Comparison of ENCODE assay signal across 8 mouse cellular contexts in genomic region chr9:65141306-65141975, GRCm38 (mm10). TPM values are rescaled to one million over a fixed set of nuclear protein-coding genes. Genes with fewer than 3 reads are reported as not detected.
A peak's percentile ranks its signal among the peaks of the same experiment; 100 is the strongest.
DNase-seq lines count a peak whose midpoint lies in the region; ATAC-seq and TF ChIP-seq lines count a peak whose summit lies in the region.

No protein-coding gene starts in this region.

- H3K27ac ChIP-seq in CH12.LX (ENCODE audit: insufficient read depth, low read depth), result no peak overlapping the region
- H3K27ac ChIP-seq in embryonic facial prominence, embryonic 14.5 days (replicated peaks; ENCODE audit: low read depth, low read length), result peak overlapping the region; percentile 74
- no peak overlapping the region for H3K27ac ChIP-seq in heart, postnatal 0 days (ENCODE audit: low read depth)

- peak overlapping the region; percentile 48 for H3K9ac ChIP-seq in CH12.LX (ENCODE audit: insufficient read depth, low read depth)
- peak overlapping the region; percentile 82 for H3K9ac ChIP-seq in embryonic facial prominence, embryonic 14.5 days (ENCODE audit: low read depth, low read length)
- H3K9ac ChIP-seq in heart, postnatal 0 days (replicated peaks; ENCODE audit: low read depth, low read length), result peak overlapping the region; percentile 47

- H3K36me3 ChIP-seq in CH12.LX (replicated peaks in 1 of 2; ENCODE audit: control insufficient read depth in 1 of 2, insufficient read depth in 1 of 2, low read length in 1 of 2), result no peaks in the 10 kb centered on the region
- H3K36me3 ChIP-seq in embryonic facial prominence, embryonic 14.5 days (ENCODE audit: control insufficient read depth, insufficient read depth, low read length), result no peaks in the 10 kb centered on the region; the same call in 1 of the 2 replicates
- no peaks in the 10 kb centered on the region for H3K36me3 ChIP-seq in heart, postnatal 0 days (replicated peaks; ENCODE audit: control insufficient read depth, insufficient read depth, low read length)

- no peaks in the 10 kb centered on the region for H3K79me2 ChIP-seq in CH12.LX (replicated peaks; ENCODE audit: control insufficient read depth, extremely low read depth, insufficient read depth, poor library complexity, severe bottlenecking)

- TF ChIP-seq POLR2A in CH12.LX (IDR thresholded peaks at IDR 0.05; ENCODE audit: low read depth, low read length), result no peak

- under 1% methylated on average over 43 of the region's 73 CpGs for WGBS in embryonic facial prominence, embryonic 14.5 days
- under 1% methylated on average over 66 of the region's 73 CpGs for WGBS in heart, postnatal 0 days

- TF ChIP-seq RAD21 in CH12.LX (IDR thresholded peaks at IDR 0.05; ENCODE audit: low read depth, low read length), result no peak

- peaks cover 0 to 19% of the 10 kb centered on the region in 2 experiments; a peak in 3 of 4 replicates for H3K4me1 ChIP-seq in CH12.LX (ENCODE audit: control insufficient read depth in 1 of 2, insufficient read depth in 2 of 2)
- H3K4me1 ChIP-seq in embryonic facial prominence, embryonic 14.5 days (ENCODE audit: control insufficient read depth, insufficient read depth, low read length), result peaks cover 5% of the 10 kb centered on the region; the same call in 1 of the 2 replicates
- no peaks in the 10 kb centered on the region for H3K4me1 ChIP-seq in heart, postnatal 0 days (ENCODE audit: control insufficient read depth, insufficient read depth)

- H3K9me3 ChIP-seq in CH12.LX (replicated peaks; ENCODE audit: low read length), result no peaks in the 10 kb centered on the region
- no peaks in the 10 kb centered on the region for H3K9me3 ChIP-seq in embryonic facial prominence, embryonic 14.5 days (ENCODE audit: control insufficient read depth, low read length)
- H3K9me3 ChIP-seq in heart, postnatal 0 days (replicated peaks; ENCODE audit: control insufficient read depth, low read length), result no peaks in the 10 kb centered on the region

- dilution Hi-C loops in CH12.LX (cut with MboI; ENCODE audit: extremely low pct_ligation_motif_present, extremely low pct_unique_long_range_greater_than_20kb, low sequenced_read_pairs), result no loop called here

- peaks cover 70% of the 10 kb centered on the region for H3K27me3 ChIP-seq in CH12.LX (replicated peaks)
- no peaks in the 10 kb centered on the region for H3K27me3 ChIP-seq in embryonic facial prominence, embryonic 14.5 days (replicated peaks; ENCODE audit: control insufficient read depth, insufficient read depth, low read length)
- peaks cover 43% of the 10 kb centered on the region for H3K27me3 ChIP-seq in heart, postnatal 0 days (ENCODE audit: control insufficient read depth, insufficient read depth, low read length)

- no peak for TF ChIP-seq CTCF in CH12.LX (conservative IDR thresholded peaks at IDR 0.05 in 1 of 2, IDR thresholded peaks at IDR 0.05 in 1 of 2; ENCODE audit: low read depth in 2 of 2, low read length in 2 of 2)
- no peak for TF ChIP-seq CTCF in heart, postnatal 0 days (IDR thresholded peaks at IDR 0.05; ENCODE audit: low read depth)

- peak; percentile 48 for DNase-seq in CD4-positive, CD25-positive, alpha-beta regulatory T cell, adult 2 months (ENCODE audit: low read depth, low spot score)
- DNase-seq in CH12.LX (ENCODE audit: extremely low read depth), result no peak
- peak; percentile 62 for DNase-seq in embryonic facial prominence, embryonic 14.5 days (ENCODE audit: low spot score)
- peak; percentile 21 for DNase-seq in heart, postnatal 0 days (ENCODE audit: low spot score)
- DNase-seq in kidney, postnatal 25 days, result peak; percentile 40 to 56
- DNase-seq in right cerebral cortex, postnatal 4 days, result peak; percentile 62

- in situ Hi-C loops in CH12.LX (cut with MboI; ENCODE audit: low pct_ligation_motif_present, low pct_unique_long_range_greater_than_20kb, low sequenced_read_pairs), result no loop called here

- TF ChIP-seq EP300 in CH12.LX (IDR thresholded peaks at IDR 0.05; ENCODE audit: low read length), result no peak
- TF ChIP-seq EP300 in heart, postnatal 0 days (IDR thresholded peaks at IDR 0.05; ENCODE audit: low read depth), result no peak

- peak overlapping the region; percentile 99 for H3K4me2 ChIP-seq in CH12.LX (ENCODE audit: insufficient read depth, low read depth, poor library complexity, severe bottlenecking)
- peak overlapping the region; percentile 94 for H3K4me2 ChIP-seq in embryonic facial prominence, embryonic 14.5 days (ENCODE audit: low read depth, low read length)
- peak overlapping the region; percentile 98 for H3K4me2 ChIP-seq in heart, postnatal 0 days (ENCODE audit: low read depth, low read length)

- ATAC-seq in CD4-positive, CD25-positive, alpha-beta regulatory T cell, adult 4 months, result no peak
- peak; percentile 76 for ATAC-seq in embryonic facial prominence, embryonic 14.5 days (ENCODE audit: low read depth)
- ATAC-seq in heart, postnatal 0 days (ENCODE audit: insufficient read depth, low read depth), result peak; percentile 65
- ATAC-seq in megakaryocyte progenitor cell, adult 5-6 weeks (replicated peaks; ENCODE audit: poor library complexity), result peak; percentile 57

- H3K4me3 ChIP-seq in CH12.LX (replicated peaks in 1 of 3; ENCODE audit: low read depth in 2 of 3, low read length in 2 of 3, poor library complexity in 1 of 3), result peak overlapping the region in 2 of 3 experiments; percentile 32 to 69
- H3K4me3 ChIP-seq in embryonic facial prominence, embryonic 14.5 days (ENCODE audit: low read depth, low read length), result peak overlapping the region; percentile 74
- peak overlapping the region; percentile 69 for H3K4me3 ChIP-seq in heart, postnatal 0 days (ENCODE audit: low read depth, low read length)

TF ChIP-seq in CH12.LX, 34 proteins besides CTCF, POLR2A, EP300 and RAD21:
- TF ChIP-seq E2F4 (IDR thresholded peaks at IDR 0.05; ENCODE audit: insufficient replicate concordance, low read depth, low read length), result no peak
- no peak for TF ChIP-seq NRF1 (IDR thresholded peaks at IDR 0.05; ENCODE audit: low read depth, low read length)
- TF ChIP-seq JUN (IDR thresholded peaks at IDR 0.05; ENCODE audit: insufficient read depth, low read depth, low read length), result no peak
- no peak for TF ChIP-seq RCOR1 (conservative IDR thresholded peaks at IDR 0.05; ENCODE audit: low read depth, low read length)
- TF ChIP-seq ETS1 (conservative IDR thresholded peaks at IDR 0.05; ENCODE audit: low read depth, low read length), result no peak
- TF ChIP-seq BHLHE40 (IDR thresholded peaks at IDR 0.05; ENCODE audit: low read depth, low read length), result no peak
- no peak for TF ChIP-seq UBTF (IDR thresholded peaks at IDR 0.05; ENCODE audit: low read depth, low read length)
- no peak for TF ChIP-seq CHD1 (IDR thresholded peaks at IDR 0.05; ENCODE audit: low read depth, low read length)
- no peak for TF ChIP-seq JUND (conservative IDR thresholded peaks at IDR 0.05; ENCODE audit: low read depth, low read length)
- no peak for TF ChIP-seq NELFE (IDR thresholded peaks at IDR 0.05; ENCODE audit: low read depth, low read length)
- TF ChIP-seq MEF2A (IDR thresholded peaks at IDR 0.05; ENCODE audit: borderline replicate concordance, low read depth, low read length), result no peak
- TF ChIP-seq MYC (IDR thresholded peaks at IDR 0.05; ENCODE audit: low read depth, low read length), result no peak
- TF ChIP-seq MXI1 (IDR thresholded peaks at IDR 0.05; ENCODE audit: low read depth, low read length), result no peak
- no peak for TF ChIP-seq POLR2AphosphoS2 (IDR thresholded peaks at IDR 0.05; ENCODE audit: low read depth, low read length)
- TF ChIP-seq GABPA (IDR thresholded peaks at IDR 0.05; ENCODE audit: insufficient replicate concordance, low read depth, low read length), result no peak

RNA-seq across cellular contexts. Expression of gene Igdcc3, which starts 0.5 kb away (rescaled TPM):
- polyA plus RNA-seq in CD4-positive, CD25-positive, alpha-beta regulatory T cell, adult 4 months (2017; shearing (Covaris generic)), result not detected
- total RNA-seq in CH12.LX (2012; rRNA removed) (0.21 TPM in 1 of 2 replicates, not detected in the other), CH12.LX (2014; rRNA removed) (not detected in 2 replicates)
- polyA plus RNA-seq in CH12.LX (2012; ENCODE audit: insufficient read length, low read depth), result 0.20 and 0.26 TPM in 2 replicates
- polyA plus RNA-seq in embryonic facial prominence, embryonic 14.5 days (2014; fragmentation: Nextera tagmentation; extraction: Ambion mirVana), result 1.1 and 1.4 TPM in 2 replicates
- total RNA-seq in heart, postnatal 0 days (2014; rRNA removed; ENCODE audit: low replicate concordance), result not detected in 2 replicates
- 0.11 and 0.15 TPM in 2 replicates for polyA plus RNA-seq in heart, postnatal 0 days (2015; fragmentation: Nextera tagmentation; extraction: Ambion mirVana)
- total RNA-seq in megakaryocyte progenitor cell, adult 5-6 weeks (2015), result not detected in 2 replicates
- total RNA-seq in megakaryocyte progenitor cell, adult 5-6 weeks (2017), result not detected in 2 replicates

RNA-seq across cellular contexts. Expression of gene Igdcc4, which starts 40.2 kb away (rescaled TPM):
- under 1 TPM in 1 of 2 experiments, not detected in 1; 0.05 TPM for polyA plus RNA-seq in CD4-positive, CD25-positive, alpha-beta regulatory T cell, adult 4 months (2017; shearing (Covaris generic))
- total RNA-seq in CH12.LX (2012; rRNA removed), result 0.04 and 0.13 TPM in 2 replicates
- not detected in 2 replicates for total RNA-seq in CH12.LX (2014; rRNA removed)
- 0.11 and 0.23 TPM in 2 replicates for polyA plus RNA-seq in CH12.LX (2012; ENCODE audit: insufficient read length, low read depth)
- 55.6 and 58.5 TPM in 2 replicates for polyA plus RNA-seq in embryonic facial prominence, embryonic 14.5 days (2014; fragmentation: Nextera tagmentation; extraction: Ambion mirVana)
- 10.9 and 13.9 TPM in 2 replicates for total RNA-seq in heart, postnatal 0 days (2014; rRNA removed; ENCODE audit: low replicate concordance)
- polyA plus RNA-seq in heart, postnatal 0 days (2015; fragmentation: Nextera tagmentation; extraction: Ambion mirVana), result 3.0 and 3.2 TPM in 2 replicates
- total RNA-seq in megakaryocyte progenitor cell, adult 5-6 weeks (2015), result 0.02 TPM in 1 of 2 replicates, not detected in the other
- total RNA-seq in megakaryocyte progenitor cell, adult 5-6 weeks (2017), result under 0.01 and 0.07 TPM in 2 replicates

RNA-seq across cellular contexts. Expression of gene Parp16, which starts 53.7 kb away (rescaled TPM):
- polyA plus RNA-seq in CD4-positive, CD25-positive, alpha-beta regulatory T cell, adult 4 months (2017; shearing (Covaris generic)), result 1 to 10 TPM; 6.4 to 7.5 TPM
- 1.3 and 1.7 TPM in 2 replicates for total RNA-seq in CH12.LX (2012; rRNA removed)
- total RNA-seq in CH12.LX (2014; rRNA removed), result 0.44 and 0.46 TPM in 2 replicates
- 0.81 and 0.94 TPM in 2 replicates for polyA plus RNA-seq in CH12.LX (2012; ENCODE audit: insufficient read length, low read depth)
- polyA plus RNA-seq in embryonic facial prominence, embryonic 14.5 days (2014; fragmentation: Nextera tagmentation; extraction: Ambion mirVana), result 6.9 and 7.2 TPM in 2 replicates
- total RNA-seq in heart, postnatal 0 days (2014; rRNA removed; ENCODE audit: low replicate concordance), result 1.8 and 7.7 TPM in 2 replicates
- 5.7 and 5.8 TPM in 2 replicates for polyA plus RNA-seq in heart, postnatal 0 days (2015; fragmentation: Nextera tagmentation; extraction: Ambion mirVana)
- 3.2 and 3.3 TPM in 2 replicates for total RNA-seq in megakaryocyte progenitor cell, adult 5-6 weeks (2015)
- 2.8 and 3.1 TPM in 2 replicates for total RNA-seq in megakaryocyte progenitor cell, adult 5-6 weeks (2017)

Comparison
In these comparisons a context has a peak if more than half of its experiments do, and no peak if none do; other contexts are left out.
1. RNA of gene Igdcc4, which starts 40.2 kb away (polyA plus RNA-seq): 55.6 to 58.5 TPM in embryonic facial prominence, embryonic 14.5 days; 3.0 to 3.2 TPM in heart, postnatal 0 days, 0.11 to 0.23 TPM in CH12.LX and 0.05 TPM in CD4-positive, CD25-positive, alpha-beta regulatory T cell, adult 4 months; every median in the first group is over 10 times any median in the second.
2. Peak in every context shown above with its lines, with median percentiles within 50 percentile points of each other: H3K4me2 ChIP-seq, H3K4me3 ChIP-seq and H3K9ac ChIP-seq.